Mouse (Mus musculus): ENCODE results near the gene Noc2l. TPM values are rescaled to one million over a fixed set of nuclear protein-coding genes. Genes with fewer than 3 reads are reported as not detected.

Gene Noc2l
- polyA plus RNA-seq, 1 experiment from 2014 or later = 86.5 TPM

- peaks cover 13% of the 10 kb centered on the region; the same call in 1 of the 2 replicates for H3K27me3 ChIP-seq (replicated peaks)
- no peak within 1 kb of the TSS for H3K9ac ChIP-seq
- H3K4me2 ChIP-seq (replicated peaks) = peak within 1 kb of the TSS; percentile 24; the same call in 1 of the 2 replicates
- no peak within 1 kb of the TSS for H3K4me3 ChIP-seq (replicated peaks)
- H3K9me3 ChIP-seq = no peaks in the 10 kb centered on the region
- WGBS = 55% methylated on average over 10 of the region's 10 CpGs
- no peaks in the 10 kb centered on the region for H3K36me3 ChIP-seq
- peaks cover 7% of the 10 kb centered on the region for H3K4me1 ChIP-seq (replicated peaks)
- no peak for ATAC-seq
- H3K27ac ChIP-seq = no peak within 1 kb of the TSS
Observed at GRCm38 (mm10) chr4:156200623-156201475, 35.0 kb upstream of the Noc2l start, which contains the start of gene Isg15. Gene Isg15, minus strand, starts transcription at chr4:156200818.

- peak overlapping the region; percentile 94 for H3K4me2 ChIP-seq (replicated peaks)
- ATAC-seq = no peak
- H3K36me3 ChIP-seq = no peaks in the 10 kb centered on the region
- H3K4me3 ChIP-seq (replicated peaks) = peak overlapping the region; percentile 54
- no peaks in the 10 kb centered on the region for H3K9me3 ChIP-seq
- no peaks in the 10 kb centered on the region; the same call in 1 of the 2 replicates for H3K4me1 ChIP-seq (replicated peaks)
- H3K27me3 ChIP-seq (replicated peaks) = peaks cover 13% of the 10 kb centered on the region; the same call in 1 of the 2 replicates
- 31% methylated on average over 12 of the region's 12 CpGs for WGBS
- no peak overlapping the region for H3K27ac ChIP-seq
- H3K9ac ChIP-seq = no peak overlapping the region
Observed at GRCm38 (mm10) chr4:156202462-156202893, 33.3 kb upstream of the Noc2l start.

- under 1% methylated on average over 37 of the region's 39 CpGs for WGBS
- no peaks in the 10 kb centered on the region for H3K36me3 ChIP-seq
- H3K4me3 ChIP-seq (replicated peaks) = peak within 1 kb of the TSS; percentile 54
- no peaks in the 10 kb centered on the region for H3K9me3 ChIP-seq
- peaks cover 13% of the 10 kb centered on the region; the same call in 1 of the 2 replicates for H3K27me3 ChIP-seq (replicated peaks)
- peak within 1 kb of the TSS; percentile 94 for H3K4me2 ChIP-seq (replicated peaks)
- H3K9ac ChIP-seq = peak within 1 kb of the TSS; percentile 46
- H3K4me1 ChIP-seq (replicated peaks) = no peaks in the 10 kb centered on the region; the same call in 1 of the 2 replicates
- H3K27ac ChIP-seq = peak within 1 kb of the TSS; percentile 45; the same call in 1 of the 2 replicates
- ATAC-seq = peak; percentile 77
Observed at GRCm38 (mm10) chr4:156203001-156203412, 32.8 kb upstream of the Noc2l start, which contains the start of gene AW011738. Gene AW011738, plus strand, starts transcription at chr4:156203304.

GRCm38 (mm10) chr4:156203413-156204131 is 32.2 kb upstream of the Noc2l start:
- peak overlapping the region; percentile 46 for H3K9ac ChIP-seq
- H3K27ac ChIP-seq = peak overlapping the region; percentile 45; the same call in 1 of the 2 replicates
- H3K4me1 ChIP-seq (replicated peaks) = no peaks in the 10 kb centered on the region; the same call in 1 of the 2 replicates
- H3K9me3 ChIP-seq = no peaks in the 10 kb centered on the region
- no peaks in the 10 kb centered on the region for H3K36me3 ChIP-seq
- peak overlapping the region; percentile 54 for H3K4me3 ChIP-seq (replicated peaks)
- ATAC-seq = peak; percentile 53
- WGBS = under 1% methylated on average over 49 of the region's 49 CpGs
- H3K4me2 ChIP-seq (replicated peaks) = peak overlapping the region; percentile 94
- peaks cover 13% of the 10 kb centered on the region; the same call in 1 of the 2 replicates for H3K27me3 ChIP-seq (replicated peaks)

GRCm38 (mm10) chr4:156208872-156209271 is 26.9 kb upstream of the Noc2l start:
- Histone ChIP-seq H3K36me3 (no peaks in the 10 kb centered on the region), H3K27ac (no peak overlapping the region), H3K4me2 (replicated peaks) (no peak overlapping the region), H3K4me1 (replicated peaks) (no peaks in the 10 kb centered on the region; the same call in 1 of the 2 replicates), H3K4me3 (replicated peaks) (no peak overlapping the region), H3K9ac (no peak overlapping the region), H3K27me3 (replicated peaks) (peaks cover 5% of the 10 kb centered on the region; the same call in 1 of the 2 replicates), H3K9me3 (no peaks in the 10 kb centered on the region)
- no peak for ATAC-seq
- 84% methylated on average over 4 of the region's 4 CpGs for WGBS

- Histone ChIP-seq H3K27me3 (replicated peaks) (no peaks in the 10 kb centered on the region), H3K4me3 (replicated peaks) (no peak overlapping the region), H3K9me3 (no peaks in the 10 kb centered on the region), H3K4me1 (replicated peaks) (no peaks in the 10 kb centered on the region), H3K9ac (no peak overlapping the region), H3K36me3 (no peaks in the 10 kb centered on the region), H3K27ac (no peak overlapping the region), H3K4me2 (replicated peaks) (no peak overlapping the region)
- 73% methylated on average over 13 of the region's 13 CpGs for WGBS
- no peak for ATAC-seq
Observed at GRCm38 (mm10) chr4:156209963-156210635, 25.7 kb upstream of the Noc2l start.

- ATAC-seq = no peak
- Histone ChIP-seq H3K4me2 (replicated peaks) (no peak overlapping the region), H3K27me3 (replicated peaks) (no peaks in the 10 kb centered on the region), H3K4me1 (replicated peaks) (no peaks in the 10 kb centered on the region), H3K27ac (no peak overlapping the region), H3K4me3 (replicated peaks) (no peak overlapping the region), H3K9me3 (no peaks in the 10 kb centered on the region), H3K9ac (no peak overlapping the region), H3K36me3 (no peaks in the 10 kb centered on the region)
- 92% methylated on average over 13 of the region's 13 CpGs for WGBS
Observed at GRCm38 (mm10) chr4:156213134-156213533, 22.7 kb upstream of the Noc2l start.

- Histone ChIP-seq H3K36me3 (no peaks in the 10 kb centered on the region), H3K9me3 (no peaks in the 10 kb centered on the region), H3K4me2 (replicated peaks) (no peak within 1 kb of the TSS), H3K9ac (no peak within 1 kb of the TSS), H3K4me1 (replicated peaks) (no peaks in the 10 kb centered on the region), H3K27me3 (replicated peaks) (no peaks in the 10 kb centered on the region), H3K27ac (no peak within 1 kb of the TSS), H3K4me3 (replicated peaks) (no peak within 1 kb of the TSS)
- WGBS = 71% methylated on average over 4 of the region's 4 CpGs
- ATAC-seq = peak; percentile 41; the same call in 1 of the 2 replicates
Observed at GRCm38 (mm10) chr4:156215649-156216048, 20.2 kb upstream of the Noc2l start, which contains the start of gene Perm1. Gene Perm1, plus strand, starts transcription at chr4:156215868.

- no peaks in the 10 kb centered on the region for H3K9me3 ChIP-seq
- H3K4me2 ChIP-seq (replicated peaks) = no peak overlapping the region
- no peak overlapping the region for H3K4me3 ChIP-seq (replicated peaks)
- WGBS = 81% methylated on average over 2 of the region's 2 CpGs
- no peaks in the 10 kb centered on the region for H3K36me3 ChIP-seq
- no peak for ATAC-seq
- H3K4me1 ChIP-seq (replicated peaks) = no peaks in the 10 kb centered on the region
- no peaks in the 10 kb centered on the region for H3K27me3 ChIP-seq (replicated peaks)
- H3K27ac ChIP-seq = no peak overlapping the region
- no peak overlapping the region for H3K9ac ChIP-seq
Observed at GRCm38 (mm10) chr4:156216196-156216595, 19.6 kb upstream of the Noc2l start.

- Histone ChIP-seq H3K36me3 (no peaks in the 10 kb centered on the region), H3K27me3 (replicated peaks) (no peaks in the 10 kb centered on the region), H3K9ac (no peak overlapping the region), H3K4me2 (replicated peaks) (no peak overlapping the region), H3K4me1 (replicated peaks) (no peaks in the 10 kb centered on the region), H3K4me3 (replicated peaks) (no peak overlapping the region), H3K27ac (no peak overlapping the region), H3K9me3 (no peaks in the 10 kb centered on the region)
- no peak for ATAC-seq
- 76% methylated on average over 16 of the region's 16 CpGs for WGBS
Observed at GRCm38 (mm10) chr4:156217022-156217669, 18.7 kb upstream of the Noc2l start.

GRCm38 (mm10) chr4:156217838-156218237 is 18.0 kb upstream of the Noc2l start:
- Histone ChIP-seq H3K27me3 (replicated peaks) (no peaks in the 10 kb centered on the region), H3K27ac (no peak overlapping the region), H3K4me3 (replicated peaks) (no peak overlapping the region), H3K9ac (no peak overlapping the region), H3K36me3 (no peaks in the 10 kb centered on the region), H3K4me2 (replicated peaks) (no peak overlapping the region), H3K9me3 (no peaks in the 10 kb centered on the region), H3K4me1 (replicated peaks) (no peaks in the 10 kb centered on the region)
- 84% methylated on average over 16 of the region's 16 CpGs for WGBS
- no peak for ATAC-seq
